Mouse (Mus musculus) myocyte (in vitro differentiated cells): Measurements from ENCODE around the gene Zbtb1.

Source experiments
- POLR2A ChIP-seq: IDR thresholded peaks from one replicate; pipeline ENCODE4 v1.6.1; 2011; ENCODE audit warnings: low read depth, mild to moderate bottlenecking, control low read depth, moderate library complexity; ENCODE audit not compliant: insufficient read length
- POLR2AphosphoS2 ChIP-seq: IDR thresholded peaks from one replicate; pipeline ENCODE4 v1.6.1; 2011; ENCODE audit warnings: low read depth, control low read depth; ENCODE audit not compliant: insufficient read length
- REST ChIP-seq: IDR thresholded peaks from one replicate; pipeline ENCODE4 v1.6.1; 2011; ENCODE audit warnings: mild to moderate bottlenecking, control low read depth, moderate library complexity; ENCODE audit not compliant: insufficient read depth, insufficient read length
- SRF ChIP-seq: IDR thresholded peaks from one replicate; pipeline ENCODE4 v1.6.1; 2011; ENCODE audit warnings: low read depth; ENCODE audit not compliant: control insufficient read depth, insufficient read length
- TCF12 ChIP-seq: IDR thresholded peaks from one replicate; pipeline ENCODE4 v1.6.1; 2011; ENCODE audit warnings: mild to moderate bottlenecking, control low read depth; ENCODE audit not compliant: poor library complexity, insufficient read depth, severe bottlenecking
- USF1 ChIP-seq: IDR thresholded peaks from one replicate; pipeline ENCODE4 v1.6.1; 2011; ENCODE audit warnings: low read depth, mild to moderate bottlenecking, control low read depth, moderate library complexity

- TF ChIP-seq POLR2A (no peak), SRF (no peak), TCF12 (no peak), POLR2AphosphoS2 (no peak), REST (no peak), USF1 (no peak)
Observed at GRCm38 (mm10) chr12:76430879-76431406, 60.9 kb downstream of the Zbtb1 start.
